Mouse (Mus musculus) liver, postnatal 0 days (tissue): Measurements from ENCODE around the gene Sgo1.

ENCODE experiments used
- CTCF ChIP-seq: sonication (generic); IDR thresholded peaks from 2 replicates; pipeline ENCODE4 v1.5.1; 2016; ENCODE audit warnings: antibody characterized with exemption, low read depth
- EP300 ChIP-seq: IDR thresholded peaks from 2 replicates; pipeline ENCODE4 v1.6.1; 2016; ENCODE audit warnings: antibody characterized with exemption, low read depth, mild to moderate bottlenecking

DNA sequence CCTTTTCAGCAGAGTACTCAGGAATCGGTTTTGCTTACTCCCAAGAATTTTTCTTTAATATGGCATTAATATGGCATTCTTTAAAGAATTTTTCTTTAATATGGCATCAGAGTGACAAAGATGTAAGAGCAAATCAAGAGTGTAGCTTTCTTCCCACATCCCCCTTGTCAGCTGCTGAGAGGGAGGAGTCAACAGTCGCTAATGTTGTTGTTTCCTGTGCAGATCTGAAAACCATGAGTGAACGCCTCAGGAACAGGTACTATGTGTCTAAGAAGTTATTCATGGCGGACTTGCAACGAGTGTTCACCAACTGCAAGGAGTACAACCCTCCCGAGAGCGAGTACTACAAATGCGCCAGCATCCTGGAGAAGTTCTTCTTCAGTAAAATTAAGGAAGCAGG is 18.7 kb downstream of the Sgo1 start:
- no peak for TF ChIP-seq EP300
- TF ChIP-seq CTCF, result no peak
